Mouse (Mus musculus): ENCODE data around the gene Zfp800. TPM values are rescaled to one million over a fixed set of nuclear protein-coding genes. Genes with fewer than 3 reads are reported as not detected.

The Zfp800 gene
- total RNA-seq, 2 experiments from 2014 or later: 20.9 to 24.5 TPM

GRCm38 (mm10) chr6:28329815-28330214 lies 68.0 kb downstream of the Zfp800 start:
- intact Hi-C loops (cut with DNase I): no loop called here
- no peak for DNase-seq (ENCODE audit: extremely low spot score in 1 of 2, low spot score in 2 of 2)
- no peak for TF ChIP-seq CTCF (IDR thresholded peaks at IDR 0.05)
- Histone ChIP-seq H3K4me3 (no peak overlapping the region), H3K27ac (no peak overlapping the region)

GRCm38 (mm10) chr6:28329002-28329596 lies 68.7 kb downstream of the Zfp800 start:
- DNase-seq (ENCODE audit: extremely low spot score in 1 of 2, low spot score in 2 of 2): no peak
- TF ChIP-seq CTCF (IDR thresholded peaks at IDR 0.05): no peak
- intact Hi-C loops (cut with DNase I): no loop called here
- Histone ChIP-seq H3K27ac (no peak overlapping the region), H3K4me3 (no peak overlapping the region)

- no peak for DNase-seq (ENCODE audit: extremely low spot score in 1 of 2, low spot score in 2 of 2)
- intact Hi-C loops (cut with DNase I): no loop called here
- TF ChIP-seq CTCF (IDR thresholded peaks at IDR 0.05): no peak
- Histone ChIP-seq H3K4me3 (no peak overlapping the region), H3K27ac (no peak overlapping the region)
Measured at GRCm38 (mm10) chr6:28326720-28327119, 71.1 kb downstream of the Zfp800 start.

- intact Hi-C loops (cut with DNase I): no loop called here
- Histone ChIP-seq H3K27ac (no peak overlapping the region), H3K4me3 (no peak overlapping the region)
- no peak for TF ChIP-seq CTCF (IDR thresholded peaks at IDR 0.05)
- DNase-seq (ENCODE audit: extremely low spot score in 1 of 2, low spot score in 2 of 2): no peak
Measured at GRCm38 (mm10) chr6:28322399-28322798, 75.4 kb downstream of the Zfp800 start.

GRCm38 (mm10) chr6:28319648-28320270 lies 78.0 kb downstream of the Zfp800 start:
- TF ChIP-seq CTCF (IDR thresholded peaks at IDR 0.05): no peak
- Histone ChIP-seq H3K27ac (peak overlapping the region; percentile 47), H3K4me3 (0 out of 2 replicates have a peak overlapping the region, but pooled peaks have one; percentile 7)
- intact Hi-C loops (cut with DNase I): no loop called here
- no peak for DNase-seq (ENCODE audit: extremely low spot score in 1 of 2, low spot score in 2 of 2)

- no peak for TF ChIP-seq CTCF (IDR thresholded peaks at IDR 0.05)
- no peak overlapping the region for H3K4me3 ChIP-seq
- DNase-seq (ENCODE audit: extremely low spot score in 1 of 2, low spot score in 2 of 2): no peak
- intact Hi-C loops (cut with DNase I): no loop called here
- H3K27ac ChIP-seq: peak overlapping the region; percentile 47
Measured at GRCm38 (mm10) chr6:28318820-28319573, 78.8 kb downstream of the Zfp800 start.

- intact Hi-C loops (cut with DNase I): no loop called here
- Histone ChIP-seq H3K27ac (no peak overlapping the region), H3K4me3 (no peak overlapping the region)
- no peak for DNase-seq (ENCODE audit: extremely low spot score in 1 of 2, low spot score in 2 of 2)
- no peak for TF ChIP-seq CTCF (IDR thresholded peaks at IDR 0.05)
Measured at GRCm38 (mm10) chr6:28315208-28315607, 82.6 kb downstream of the Zfp800 start.

GRCm38 (mm10) chr6:28312067-28312466 lies 85.7 kb downstream of the Zfp800 start:
- Histone ChIP-seq H3K4me3 (no peak overlapping the region), H3K27ac (no peak overlapping the region)
- no peak for DNase-seq (ENCODE audit: extremely low spot score in 1 of 2, low spot score in 2 of 2)
- intact Hi-C loops (cut with DNase I): no loop called here
- no peak for TF ChIP-seq CTCF (IDR thresholded peaks at IDR 0.05)

GRCm38 (mm10) chr6:28309692-28310091 lies 88.1 kb downstream of the Zfp800 start:
- Histone ChIP-seq H3K27ac (no peak overlapping the region), H3K4me3 (no peak overlapping the region)
- no peak for DNase-seq (ENCODE audit: extremely low spot score in 1 of 2, low spot score in 2 of 2)
- intact Hi-C loops (cut with DNase I): no loop called here
- peak; percentile 45 for TF ChIP-seq CTCF (IDR thresholded peaks at IDR 0.05)

- H3K4me3 ChIP-seq: no peak overlapping the region
- intact Hi-C loops (cut with DNase I): no loop called here
- DNase-seq (ENCODE audit: extremely low spot score in 1 of 2, low spot score in 2 of 2): no peak
- TF ChIP-seq CTCF (IDR thresholded peaks at IDR 0.05): no peak
- no peak overlapping the region for H3K27ac ChIP-seq
Measured at GRCm38 (mm10) chr6:28308929-28309328, 88.9 kb downstream of the Zfp800 start.

GRCm38 (mm10) chr6:28306702-28307101 lies 91.1 kb downstream of the Zfp800 start:
- intact Hi-C loops (cut with DNase I): no loop called here
- no peak overlapping the region for H3K27ac ChIP-seq
- DNase-seq (ENCODE audit: extremely low spot score in 1 of 2, low spot score in 2 of 2): no peak
- no peak overlapping the region for H3K4me3 ChIP-seq
- TF ChIP-seq CTCF (IDR thresholded peaks at IDR 0.05): no peak

- no peak overlapping the region for H3K4me3 ChIP-seq
- intact Hi-C loops (cut with DNase I): no loop called here
- no peak for TF ChIP-seq CTCF (IDR thresholded peaks at IDR 0.05)
- H3K27ac ChIP-seq: no peak overlapping the region
- no peak for DNase-seq (ENCODE audit: extremely low spot score in 1 of 2, low spot score in 2 of 2)
Measured at GRCm38 (mm10) chr6:28296306-28296705, 101.5 kb downstream of the Zfp800 start.
